Mouse (Mus musculus) monocyte, adult 5-6 weeks (primary cell): ENCODE data around the gene Grwd1. TPM values are rescaled to one million over a fixed set of nuclear protein-coding genes. Genes with fewer than 3 reads are reported as not detected.

Source experiments
- ATAC-seq: fragments of 153-309, 156-312 bp; replicated peaks from 2 replicates; pipeline ENCODE4 v1.8.0; 2017; ENCODE audit warnings: mild to moderate bottlenecking; ENCODE audit not compliant: low TSS enrichment, insufficient number of reproducible peaks, severe bottlenecking, poor library complexity, low FRiP score
- total RNA-seq: library from RNA; stranded (forward); fragments of 200-1000, 200-491, 200-594 nt; gene quantifications from 3 replicates; pipeline ENCODE4 v1.2.3, GENCODE M21; 2017

Gene Grwd1
- total RNA-seq, 1 experiment from 2014 or later: 6.7 TPM

- ATAC-seq: no peak
These were observed 46.0 kb downstream of the Grwd1 start, which contains the start of gene Sult2b1 for GRCm38 (mm10) chr7:45784524-45785372. Sult2b1 (minus strand) TSS chr7:45784669.

DNA sequence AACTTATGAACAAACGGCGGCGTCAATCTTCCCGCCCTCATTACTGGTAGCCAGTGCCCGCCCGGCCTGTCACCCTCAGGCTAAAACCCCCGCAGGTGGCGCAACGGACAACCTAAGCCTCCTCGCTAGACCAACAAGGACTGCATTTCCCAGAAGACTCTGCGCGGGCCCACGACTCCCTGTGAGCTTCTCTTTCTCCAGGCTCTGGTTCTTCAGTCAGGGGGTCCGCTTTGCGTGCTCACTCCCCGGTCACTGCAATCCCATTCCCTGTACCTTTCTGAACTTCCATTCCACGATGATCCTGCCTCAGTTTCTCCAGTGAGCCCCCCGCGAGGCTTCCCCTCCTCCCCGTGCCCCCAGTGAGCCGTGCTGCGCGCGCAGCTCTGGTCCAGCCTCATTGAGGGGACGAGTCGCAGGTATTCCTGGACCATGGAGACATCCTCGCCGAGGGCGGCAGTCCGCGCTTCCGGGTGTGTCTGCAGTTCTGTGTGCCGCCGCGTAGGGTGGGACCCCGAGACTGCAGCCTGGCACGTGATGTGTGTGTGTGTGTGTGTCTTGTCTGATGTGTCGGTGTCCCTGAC is 47.1 kb downstream of the Grwd1 start, which contains the start of gene Lmtk3:
Gene Lmtk3 (plus strand): TSS at position 228 of the 581 bp plus-strand sequence.
- ATAC-seq: no peak

GRCm38 (mm10) chr7:45782271-45782670 is 48.5 kb downstream of the Grwd1 start:
- no peak for ATAC-seq

GRCm38 (mm10) chr7:45779081-45779641 is 51.6 kb downstream of the Grwd1 start:
- ATAC-seq: peak; percentile 77

GRCm38 (mm10) chr7:45775237-45775636 is 55.5 kb downstream of the Grwd1 start:
- no peak for ATAC-seq

Other genes with a start within 250 kb of the Grwd1 start
- not detected in 3 replicates for gene Fgf21, start 215.5 kb downstream of the Grwd1 start, total RNA-seq
- not detected in 3 replicates for gene Fut1, start 213.7 kb downstream of the Grwd1 start, total RNA-seq
- not detected in 3 replicates for gene Izumo1, start 209.1 kb downstream of the Grwd1 start, total RNA-seq
- 0.11 to 0.48 TPM in 2 of 3 replicates, not detected in the other for gene Rasip1, start 203.5 kb downstream of the Grwd1 start, total RNA-seq
- 0.19 TPM in 1 of 3 replicates, not detected in the others for gene Mamstr, start 191.0 kb downstream of the Grwd1 start, total RNA-seq
- gene Fut2, start 164.6 kb downstream of the Grwd1 start, total RNA-seq: 1.4 TPM in 1 of 3 replicates, not detected in the others
- gene Ntn5, start 146.9 kb downstream of the Grwd1 start, total RNA-seq: not detected in 3 replicates
- gene Sec1, start 136.5 kb downstream of the Grwd1 start, total RNA-seq: not detected in 3 replicates
- gene Car11, start 131.1 kb downstream of the Grwd1 start, total RNA-seq: not detected in 3 replicates
- gene Dbp, start 125.9 kb downstream of the Grwd1 start, total RNA-seq: 4.3 to 13.1 TPM (median 4.5 TPM) in 3 replicates
- 966 to 1,078 TPM (median 1,028 TPM) in 3 replicates for gene Rpl18, start 115.5 kb downstream of the Grwd1 start, total RNA-seq
- gene Sphk2, start 112.9 kb downstream of the Grwd1 start, total RNA-seq: 11.0 to 15.9 TPM (median 11.5 TPM) in 3 replicates
- 0.78 to 1.4 TPM in 2 of 3 replicates, not detected in the other for gene Fam83e, start 109.7 kb downstream of the Grwd1 start, total RNA-seq
- gene Spaca4, start 105.1 kb downstream of the Grwd1 start, total RNA-seq: not detected in 3 replicates
- gene Lmtk3, start 47.2 kb downstream of the Grwd1 start, total RNA-seq: not detected in 3 replicates
- gene Sult2b1, start 46.3 kb downstream of the Grwd1 start, total RNA-seq: 1.3 to 7.5 TPM in 2 of 3 replicates, not detected in the other
- gene Cyth2, start 16.4 kb downstream of the Grwd1 start, total RNA-seq: 59.2 to 78.0 TPM (median 72.7 TPM) in 3 replicates
- 0.19 TPM in 1 of 3 replicates, not detected in the others for gene Kcnj14, start 6.2 kb downstream of the Grwd1 start, total RNA-seq
- 28.7 to 45.8 TPM (median 45.2 TPM) in 3 replicates for gene Kdelr1, start 41.8 kb upstream of the Grwd1 start, total RNA-seq
- gene Grin2d, start 47.4 kb upstream of the Grwd1 start, total RNA-seq: 0.10 TPM in 1 of 3 replicates, not detected in the others
- not detected in 3 replicates for gene Syngr4, start 65.8 kb upstream of the Grwd1 start, total RNA-seq
- 4.4 to 5.6 TPM (median 4.4 TPM) in 3 replicates for gene Tmem143, start 66.0 kb upstream of the Grwd1 start, total RNA-seq
- gene Emp3, start 90.5 kb upstream of the Grwd1 start, total RNA-seq: 293 to 405 TPM (median 376 TPM) in 3 replicates
- gene Ccdc114, start 93.1 kb upstream of the Grwd1 start, total RNA-seq: 2.9 TPM in 2 of 3 replicates, not detected in the other
- not detected in 3 replicates for gene Abcc6, start 199.4 kb upstream of the Grwd1 start, total RNA-seq
- gene Nomo1, start 202.8 kb upstream of the Grwd1 start, total RNA-seq: 14.2 to 34.6 TPM (median 17.8 TPM) in 3 replicates